Mouse (Mus musculus): ENCODE data around the gene Rassf5. TPM values are rescaled to one million over a fixed set of nuclear protein-coding genes. Genes with fewer than 3 reads are reported as not detected.

Gene Rassf5
- polyA plus RNA-seq, 1 experiment, result 9.8 TPM

DNA sequence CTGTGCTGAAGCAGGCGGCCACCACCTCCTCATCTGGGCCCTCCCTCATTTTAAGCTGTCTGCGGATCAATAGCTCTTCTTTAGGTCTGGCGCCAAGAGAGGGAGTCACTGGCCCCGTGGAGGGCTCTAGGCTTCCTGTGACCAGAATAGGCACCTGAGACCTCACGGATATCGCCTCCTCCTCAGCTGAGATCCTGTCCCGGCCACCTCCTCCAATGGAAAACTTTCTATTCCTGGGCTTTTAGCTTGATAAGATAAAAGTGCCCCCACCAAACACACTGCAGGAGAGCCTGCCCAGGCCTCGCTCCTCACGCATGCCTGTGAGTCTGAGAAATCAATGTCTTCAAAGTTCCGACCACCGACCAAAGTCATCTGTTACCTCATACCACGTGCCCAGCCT, 11.5 kb downstream of the Rassf5 start:
- Histone ChIP-seq H3ac (ENCODE audit: control insufficient read depth, insufficient read length) (no peak overlapping the region), H3K27me3 (ENCODE audit: control insufficient read depth, insufficient read depth, insufficient read length) (no peaks in the 10 kb centered on the region), H3K4me2 (ENCODE audit: low read depth) (no peak overlapping the region), H3K4me3 (no peak overlapping the region), H3K36me3 (ENCODE audit: control insufficient read depth, insufficient read depth) (no peaks in the 10 kb centered on the region), H3K79me2 (ENCODE audit: control insufficient read depth, insufficient read depth) (peaks cover 6% of the 10 kb centered on the region)
- TF ChIP-seq USF1 (IDR thresholded peaks at IDR 0.05; ENCODE audit: low read depth) (no peak), MYOD1 (IDR thresholded peaks at IDR 0.05; ENCODE audit: control insufficient read depth in 1 of 3, insufficient read length in 2 of 3, low read depth in 2 of 3) (no peak), TCF3 (IDR thresholded peaks at IDR 0.05; ENCODE audit: insufficient read length, low read depth) (no peak), REST (IDR thresholded peaks at IDR 0.05; ENCODE audit: insufficient read depth, insufficient read length) (no peak), MAX (IDR thresholded peaks at IDR 0.05; ENCODE audit: low read depth) (no peak), TCF12 (IDR thresholded peaks at IDR 0.05; ENCODE audit: insufficient read depth, poor library complexity, severe bottlenecking) (no peak), SRF (IDR thresholded peaks at IDR 0.05; ENCODE audit: control insufficient read depth, insufficient read length, low read depth) (no peak), E2F4 (IDR thresholded peaks at IDR 0.05; ENCODE audit: insufficient read depth) (no peak), POLR2A (IDR thresholded peaks at IDR 0.05; ENCODE audit: insufficient read length, low read depth) (no peak), MYOG (IDR thresholded peaks at IDR 0.05; ENCODE audit: control insufficient read depth in 1 of 3, insufficient read depth in 1 of 3, insufficient read length in 2 of 3, low read depth in 2 of 3) (no peak), CEBPB (IDR thresholded peaks at IDR 0.05; ENCODE audit: insufficient read depth, poor library complexity, severe bottlenecking) (no peak), POLR2AphosphoS2 (IDR thresholded peaks at IDR 0.05; ENCODE audit: insufficient read length, low read depth) (no peak)

DNA sequence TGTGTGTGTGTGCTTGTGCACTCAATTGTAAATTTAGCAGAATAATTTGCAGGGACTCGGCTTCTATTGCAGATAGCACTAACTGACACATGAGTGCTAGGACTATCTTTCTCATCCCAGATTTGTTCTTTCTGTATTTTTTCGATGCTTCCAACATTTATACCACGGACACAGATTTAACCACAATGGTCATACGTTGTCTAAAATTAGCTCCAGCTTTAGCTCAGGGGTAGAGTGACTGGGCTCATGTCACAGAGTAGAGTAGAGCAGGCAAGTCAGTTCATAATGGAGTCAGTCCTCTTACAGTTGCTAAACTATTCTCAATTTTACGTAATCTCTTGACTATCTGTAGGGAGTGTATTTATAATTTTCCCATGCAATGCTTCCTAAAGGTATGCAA, 16.4 kb downstream of the Rassf5 start:
- no peak for TF ChIP-seq MYOG (IDR thresholded peaks at IDR 0.05; ENCODE audit: control insufficient read depth in 1 of 3, insufficient read depth in 1 of 3, insufficient read length in 2 of 3, low read depth in 2 of 3)
- TF ChIP-seq MAX (IDR thresholded peaks at IDR 0.05; ENCODE audit: low read depth), result no peak
- no peak for TF ChIP-seq POLR2A (IDR thresholded peaks at IDR 0.05; ENCODE audit: insufficient read length, low read depth)
- TF ChIP-seq TCF3 (IDR thresholded peaks at IDR 0.05; ENCODE audit: insufficient read length, low read depth), result no peak
- TF ChIP-seq TCF12 (IDR thresholded peaks at IDR 0.05; ENCODE audit: insufficient read depth, poor library complexity, severe bottlenecking), result no peak
- no peak for TF ChIP-seq REST (IDR thresholded peaks at IDR 0.05; ENCODE audit: insufficient read depth, insufficient read length)
- no peak for TF ChIP-seq POLR2AphosphoS2 (IDR thresholded peaks at IDR 0.05; ENCODE audit: insufficient read length, low read depth)
- TF ChIP-seq E2F4 (IDR thresholded peaks at IDR 0.05; ENCODE audit: insufficient read depth), result no peak
- TF ChIP-seq CEBPB (IDR thresholded peaks at IDR 0.05; ENCODE audit: insufficient read depth, poor library complexity, severe bottlenecking), result no peak
- Histone ChIP-seq H3K4me2 (ENCODE audit: low read depth) (peak overlapping the region; percentile 34), H3K79me2 (ENCODE audit: control insufficient read depth, insufficient read depth) (no peaks in the 10 kb centered on the region), H3ac (ENCODE audit: control insufficient read depth, insufficient read length) (no peak overlapping the region), H3K36me3 (ENCODE audit: control insufficient read depth, insufficient read depth) (no peaks in the 10 kb centered on the region), H3K27me3 (ENCODE audit: control insufficient read depth, insufficient read depth, insufficient read length) (no peaks in the 10 kb centered on the region), H3K4me3 (no peak overlapping the region)

DNA sequence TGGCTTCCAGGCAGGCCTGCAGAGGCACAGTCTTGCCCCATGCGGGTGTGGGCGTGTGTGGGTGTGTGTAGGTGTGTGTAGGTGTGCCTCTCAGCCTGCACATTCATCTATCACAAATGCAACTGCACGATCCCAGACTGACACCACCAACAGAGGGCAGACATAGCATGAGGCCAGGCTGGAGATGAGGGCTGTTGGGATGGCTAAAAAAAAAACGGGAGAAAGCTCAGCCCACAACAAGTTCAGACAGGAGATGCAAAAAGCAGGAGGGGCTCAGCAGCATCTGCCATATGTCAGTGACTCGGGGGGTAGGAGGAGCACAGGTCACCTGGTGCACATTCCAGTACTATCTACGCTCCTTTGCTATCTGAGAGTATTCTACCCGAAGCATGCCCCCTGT, 16.8 kb downstream of the Rassf5 start:
- H3K36me3 ChIP-seq (ENCODE audit: control insufficient read depth, insufficient read depth), result no peaks in the 10 kb centered on the region
- no peak overlapping the region for H3K4me3 ChIP-seq
- no peaks in the 10 kb centered on the region for H3K79me2 ChIP-seq (ENCODE audit: control insufficient read depth, insufficient read depth)
- no peak overlapping the region for H3ac ChIP-seq (ENCODE audit: control insufficient read depth, insufficient read length)
- H3K4me2 ChIP-seq (ENCODE audit: low read depth), result no peak overlapping the region
- H3K27me3 ChIP-seq (ENCODE audit: control insufficient read depth, insufficient read depth, insufficient read length), result no peaks in the 10 kb centered on the region
- TF ChIP-seq TCF12 (IDR thresholded peaks at IDR 0.05; ENCODE audit: insufficient read depth, poor library complexity, severe bottlenecking) (no peak), MAX (IDR thresholded peaks at IDR 0.05; ENCODE audit: low read depth) (no peak), REST (IDR thresholded peaks at IDR 0.05; ENCODE audit: insufficient read depth, insufficient read length) (no peak), TCF3 (IDR thresholded peaks at IDR 0.05; ENCODE audit: insufficient read length, low read depth) (no peak), CEBPB (IDR thresholded peaks at IDR 0.05; ENCODE audit: insufficient read depth, poor library complexity, severe bottlenecking) (no peak), E2F4 (IDR thresholded peaks at IDR 0.05; ENCODE audit: insufficient read depth) (no peak), MYOD1 (IDR thresholded peaks at IDR 0.05; ENCODE audit: control insufficient read depth in 1 of 3, insufficient read length in 2 of 3, low read depth in 2 of 3) (no peak), MYOG (IDR thresholded peaks at IDR 0.05; ENCODE audit: control insufficient read depth in 1 of 3, insufficient read depth in 1 of 3, insufficient read length in 2 of 3, low read depth in 2 of 3) (no peak), POLR2AphosphoS2 (IDR thresholded peaks at IDR 0.05; ENCODE audit: insufficient read length, low read depth) (no peak), SRF (IDR thresholded peaks at IDR 0.05; ENCODE audit: control insufficient read depth, insufficient read length, low read depth) (no peak), USF1 (IDR thresholded peaks at IDR 0.05; ENCODE audit: low read depth) (no peak), POLR2A (IDR thresholded peaks at IDR 0.05; ENCODE audit: insufficient read length, low read depth) (no peak)

DNA sequence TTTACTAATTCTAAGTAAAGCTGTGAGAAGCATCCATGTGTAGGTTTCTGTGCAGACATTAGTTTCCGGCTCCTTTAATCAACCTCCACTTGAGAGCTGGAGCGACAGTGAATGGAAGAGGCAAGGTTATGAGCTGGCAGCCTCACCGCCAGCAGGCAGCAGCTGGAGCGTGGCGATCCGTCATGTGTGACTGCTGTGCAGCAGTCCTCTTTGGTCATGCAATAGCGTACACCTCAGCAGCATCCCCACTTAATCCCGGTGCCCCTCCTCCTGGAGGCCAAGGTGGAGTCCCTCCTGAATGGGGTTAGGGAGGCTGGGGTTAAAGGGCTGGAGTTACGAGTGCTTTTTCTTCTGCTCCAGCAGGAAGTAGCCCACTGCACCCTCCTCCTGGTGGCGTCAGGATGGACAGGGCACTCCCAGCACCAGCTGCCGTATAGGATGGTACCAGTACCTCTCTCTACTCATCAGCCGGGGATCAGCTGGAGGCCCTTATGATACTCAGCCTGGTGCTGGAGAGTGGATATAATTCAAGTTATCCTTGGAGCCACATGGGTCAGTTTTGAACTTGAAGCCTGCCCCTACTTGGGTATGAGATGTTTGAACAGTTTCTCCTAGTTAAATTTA, 20.1 kb downstream of the Rassf5 start:
- H3K4me3 ChIP-seq, result no peak overlapping the region
- H3K4me2 ChIP-seq (ENCODE audit: low read depth), result no peak overlapping the region
- H3K79me2 ChIP-seq (ENCODE audit: control insufficient read depth, insufficient read depth), result no peaks in the 10 kb centered on the region
- no peaks in the 10 kb centered on the region for H3K36me3 ChIP-seq (ENCODE audit: control insufficient read depth, insufficient read depth)
- TF ChIP-seq TCF3 (IDR thresholded peaks at IDR 0.05; ENCODE audit: insufficient read length, low read depth) (no peak), CEBPB (IDR thresholded peaks at IDR 0.05; ENCODE audit: insufficient read depth, poor library complexity, severe bottlenecking) (no peak), USF1 (IDR thresholded peaks at IDR 0.05; ENCODE audit: low read depth) (no peak), MAX (IDR thresholded peaks at IDR 0.05; ENCODE audit: low read depth) (no peak), REST (IDR thresholded peaks at IDR 0.05; ENCODE audit: insufficient read depth, insufficient read length) (no peak), MYOG (IDR thresholded peaks at IDR 0.05; ENCODE audit: control insufficient read depth in 1 of 3, insufficient read depth in 1 of 3, insufficient read length in 2 of 3, low read depth in 2 of 3) (no peak), POLR2A (IDR thresholded peaks at IDR 0.05; ENCODE audit: insufficient read length, low read depth) (no peak), MYOD1 (IDR thresholded peaks at IDR 0.05; ENCODE audit: control insufficient read depth in 1 of 3, insufficient read length in 2 of 3, low read depth in 2 of 3) (no peak), SRF (IDR thresholded peaks at IDR 0.05; ENCODE audit: control insufficient read depth, insufficient read length, low read depth) (no peak), POLR2AphosphoS2 (IDR thresholded peaks at IDR 0.05; ENCODE audit: insufficient read length, low read depth) (no peak), TCF12 (IDR thresholded peaks at IDR 0.05; ENCODE audit: insufficient read depth, poor library complexity, severe bottlenecking) (no peak), E2F4 (IDR thresholded peaks at IDR 0.05; ENCODE audit: insufficient read depth) (no peak)
- no peak overlapping the region for H3ac ChIP-seq (ENCODE audit: control insufficient read depth, insufficient read length)
- H3K27me3 ChIP-seq (ENCODE audit: control insufficient read depth, insufficient read depth, insufficient read length), result no peaks in the 10 kb centered on the region
